Mouse (Mus musculus) midbrain, embryonic 14.5 days (tissue): ENCODE data around the gene Stk40. TPM values are rescaled to one million over a fixed set of nuclear protein-coding genes. Genes with fewer than 3 reads are reported as not detected.

Source experiments
- ATAC-seq: fragments of 200-750 bp; cut with Nextera tagmentation; 2 replicates; pipeline ENCODE4 v1.8.0; 2017; ENCODE audit warnings: moderate number of reproducible peaks, moderate library complexity; ENCODE audit not compliant: low FRiP score, low TSS enrichment
- DNase-seq: peaks from one replicate; pipeline ENCODE4 v3.0.0-alpha.2; 2015
- H3K27ac ChIP-seq: fragments of 300-500 bp; sonication (generic); replicated peaks from 2 replicates; pipeline ENCODE4 v1.5.1; 2014; ENCODE audit warnings: mild to moderate bottlenecking, low read depth, low read length, moderate library complexity
- H3K27me3 ChIP-seq: fragments of 300-500 bp; sonication (generic); 2 replicates; pipeline ENCODE4 v1.6.1; 2014; ENCODE audit warnings: low read length, control low read depth, mixed read lengths; ENCODE audit not compliant: control insufficient read depth, insufficient read depth
- H3K36me3 ChIP-seq: fragments of 300-500 bp; sonication (generic); 2 replicates; pipeline ENCODE4 v1.6.1; 2014; ENCODE audit warnings: low read length, control low read depth; ENCODE audit not compliant: control insufficient read depth, insufficient read depth
- H3K4me1 ChIP-seq: fragments of 300-500 bp; sonication (generic); 2 replicates; pipeline ENCODE4 v1.6.1; 2014; ENCODE audit warnings: mild to moderate bottlenecking, antibody characterized with exemption, low read length, control low read depth; ENCODE audit not compliant: control insufficient read depth, insufficient read depth
- H3K4me2 ChIP-seq: fragments of 300-500 bp; sonication (generic); 2 replicates; pipeline ENCODE4 v1.6.1; 2014; ENCODE audit warnings: mild to moderate bottlenecking, low read length, moderate library complexity
- H3K4me3 ChIP-seq: fragments of 300-500 bp; sonication (generic); replicated peaks from 2 replicates; pipeline ENCODE4 v1.5.1; 2014; ENCODE audit warnings: low read depth, low read length
- H3K9ac ChIP-seq: fragments of 300-500 bp; sonication (generic); replicated peaks from 2 replicates; pipeline ENCODE4 v1.6.1; 2014; ENCODE audit warnings: mild to moderate bottlenecking, low read length, moderate library complexity
- H3K9me3 ChIP-seq: fragments of 300-500 bp; sonication (generic); 2 replicates; pipeline ENCODE4 v1.6.1; 2016; ENCODE audit warnings: low read length, control low read depth, mixed read lengths; ENCODE audit not compliant: control insufficient read depth
- WGBS: fragments of 180-500 bp; shearing (Covaris S2); extraction: QIAGEN DNeasy Blood & Tissue Kit; methylation state at CpG from one replicate; pipeline ENCODE4 v1.1.7; 2014; 5-methylcytosine and 5-hydroxymethylcytosine counted together
- polyA plus RNA-seq: library from polyadenylated mRNA; unstranded; fragments of >200 nt; fragmentation: Nextera tagmentation; extraction: Ambion mirVana; gene quantifications from 2 replicates; pipeline ENCODE4 v1.2.1, GENCODE M21; 2014

The Stk40 gene
- polyA plus RNA-seq, 1 experiment from 2014 or later: 29.4 TPM

DNA sequence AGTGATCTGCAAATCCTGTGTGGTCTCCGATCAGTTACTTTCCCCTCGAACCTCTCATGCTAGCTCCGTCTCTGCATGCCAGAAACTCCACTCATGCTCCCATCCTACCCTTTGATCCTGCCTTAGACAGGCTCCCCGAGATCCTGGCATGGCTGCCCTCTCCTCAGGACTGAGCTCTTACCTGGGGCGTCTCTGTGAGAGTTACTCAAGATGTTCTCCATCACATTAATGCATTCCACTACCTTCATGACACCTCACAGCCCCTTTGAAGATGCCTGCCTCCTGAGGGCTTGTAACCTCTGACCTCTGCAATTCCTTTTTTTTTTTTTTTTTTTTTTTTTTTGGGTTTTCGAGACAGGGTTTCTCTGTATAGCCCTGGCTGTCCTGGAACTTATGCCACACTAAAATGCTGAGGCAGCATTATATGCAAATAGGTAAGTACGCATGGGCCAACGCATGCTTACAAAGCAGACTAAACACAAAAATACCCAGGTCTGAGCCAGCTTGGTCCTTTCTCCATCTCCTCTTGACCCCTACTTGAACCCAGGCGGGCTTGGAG is 43.3 kb downstream of the Stk40 start:
- H3K4me3 ChIP-seq: no peak overlapping the region
- H3K27ac ChIP-seq: no peak overlapping the region
- H3K9ac ChIP-seq: no peak overlapping the region
- H3K36me3 ChIP-seq: no peaks in the 10 kb centered on the region
- 0 out of 2 replicates have a peak, but pooled peaks cover 8% of the 10 kb centered on the region for H3K4me1 ChIP-seq
- H3K9me3 ChIP-seq: no peaks in the 10 kb centered on the region
- H3K4me2 ChIP-seq: no peak overlapping the region
- no peak for ATAC-seq
- 64% methylated on average over 9 of the region's 9 CpGs for WGBS
- DNase-seq: no peak
- peaks cover 36% of the 10 kb centered on the region for H3K27me3 ChIP-seq

DNA sequence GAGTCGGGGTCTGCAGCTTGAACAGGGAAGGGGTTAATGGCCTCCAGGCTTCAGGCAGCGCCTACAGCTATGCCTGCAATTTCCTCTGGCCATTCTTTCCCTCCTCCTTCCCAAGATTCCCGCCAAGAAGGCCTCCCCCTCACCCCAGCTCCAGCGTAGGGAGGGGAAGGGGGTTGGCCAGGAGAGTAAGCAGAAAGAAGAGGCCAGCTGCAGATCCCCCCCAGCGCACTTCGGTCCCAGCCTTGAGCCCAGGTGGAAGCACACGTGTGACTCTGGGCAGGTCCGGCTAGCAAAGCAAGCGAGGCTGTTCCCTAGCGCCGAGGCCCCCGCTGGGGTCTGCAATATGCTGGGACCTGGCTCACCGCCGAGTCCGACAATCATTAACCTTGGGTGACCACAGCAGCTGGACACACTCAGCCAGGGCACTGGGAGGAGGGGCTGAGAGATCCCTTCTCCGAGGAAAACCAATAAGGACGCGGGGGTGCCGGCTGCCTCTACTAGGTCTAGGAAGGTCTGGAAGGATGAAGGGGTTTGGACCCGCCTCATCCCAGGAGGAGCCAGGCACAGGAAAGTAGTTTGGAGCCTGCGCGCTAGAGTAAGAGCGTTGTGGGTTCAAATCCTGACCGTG is 43.9 kb downstream of the Stk40 start, which contains the start of gene Eva1b:
Eva1b (plus strand) TSS at position 212 of the 628 bp plus-strand sequence.
- WGBS: 3% methylated on average over 24 of the region's 24 CpGs

DNA sequence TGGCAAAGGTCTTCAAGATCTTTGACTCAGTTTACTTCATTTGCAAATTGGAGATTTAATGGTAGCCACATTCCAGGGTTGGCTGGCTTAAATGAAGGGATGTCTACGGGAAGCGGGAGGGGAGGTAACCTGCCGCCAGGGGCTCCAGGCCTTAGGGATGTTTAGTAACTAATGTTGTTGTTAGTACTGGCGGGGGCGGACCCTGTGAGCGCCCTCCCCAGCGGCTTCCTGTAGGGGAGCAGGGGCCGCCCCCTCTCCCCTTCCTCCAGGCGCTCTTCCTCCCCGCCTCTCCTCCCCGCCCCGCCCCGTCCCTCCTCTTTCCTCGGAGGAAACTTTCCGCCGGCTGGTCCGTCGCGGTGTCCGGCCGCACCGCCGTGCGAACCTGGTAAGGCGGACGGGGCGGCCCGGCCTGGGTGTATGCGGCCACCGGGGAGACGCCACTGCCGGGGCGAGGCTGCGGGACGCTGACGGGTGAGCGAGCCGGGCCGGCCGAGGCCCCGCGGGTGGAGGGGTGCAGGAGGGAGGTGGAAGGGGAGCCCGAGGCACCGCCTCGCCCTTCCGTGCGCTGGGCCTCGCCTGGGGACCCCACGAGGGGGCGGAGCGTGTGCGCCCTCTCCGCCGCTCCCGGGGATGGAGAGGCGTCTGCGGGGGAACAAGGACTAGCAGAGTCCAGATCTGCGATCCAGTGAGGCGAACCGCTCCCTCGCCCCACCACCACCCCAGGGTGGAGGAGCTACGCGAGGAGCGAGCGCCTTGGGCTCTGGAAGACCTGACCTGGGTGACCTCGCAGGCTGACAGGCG is 44.6 kb downstream of the Stk40 start:
- H3K36me3 ChIP-seq: no peaks in the 10 kb centered on the region
- no peak overlapping the region for H3K27ac ChIP-seq
- DNase-seq: peak; percentile 40
- H3K9ac ChIP-seq: peak overlapping the region; percentile 34
- WGBS: 2% methylated on average over 62 of the region's 67 CpGs
- peaks cover 36% of the 10 kb centered on the region for H3K27me3 ChIP-seq
- no peak for ATAC-seq
- no peaks in the 10 kb centered on the region for H3K9me3 ChIP-seq
- 0 out of 2 replicates have a peak, but pooled peaks cover 8% of the 10 kb centered on the region for H3K4me1 ChIP-seq
- H3K4me2 ChIP-seq: peak overlapping the region; percentile 60
- H3K4me3 ChIP-seq: peak overlapping the region; percentile 36

More for the DNA sequence above, 43.9 kb downstream of the Stk40 start, which contains the start of gene Eva1b:
- Histone ChIP-seq H3K4me2 (peak within 1 kb of the TSS; percentile 60), H3K36me3 (no peaks in the 10 kb centered on the region), H3K27ac (no peak within 1 kb of the TSS), H3K4me3 (peak within 1 kb of the TSS; percentile 36), H3K9me3 (no peaks in the 10 kb centered on the region), H3K9ac (peak within 1 kb of the TSS; percentile 34), H3K27me3 (peaks cover 36% of the 10 kb centered on the region), H3K4me1 (0 out of 2 replicates have a peak, but pooled peaks cover 8% of the 10 kb centered on the region)
- peak; percentile 29 for DNase-seq
- ATAC-seq: no peak

DNA sequence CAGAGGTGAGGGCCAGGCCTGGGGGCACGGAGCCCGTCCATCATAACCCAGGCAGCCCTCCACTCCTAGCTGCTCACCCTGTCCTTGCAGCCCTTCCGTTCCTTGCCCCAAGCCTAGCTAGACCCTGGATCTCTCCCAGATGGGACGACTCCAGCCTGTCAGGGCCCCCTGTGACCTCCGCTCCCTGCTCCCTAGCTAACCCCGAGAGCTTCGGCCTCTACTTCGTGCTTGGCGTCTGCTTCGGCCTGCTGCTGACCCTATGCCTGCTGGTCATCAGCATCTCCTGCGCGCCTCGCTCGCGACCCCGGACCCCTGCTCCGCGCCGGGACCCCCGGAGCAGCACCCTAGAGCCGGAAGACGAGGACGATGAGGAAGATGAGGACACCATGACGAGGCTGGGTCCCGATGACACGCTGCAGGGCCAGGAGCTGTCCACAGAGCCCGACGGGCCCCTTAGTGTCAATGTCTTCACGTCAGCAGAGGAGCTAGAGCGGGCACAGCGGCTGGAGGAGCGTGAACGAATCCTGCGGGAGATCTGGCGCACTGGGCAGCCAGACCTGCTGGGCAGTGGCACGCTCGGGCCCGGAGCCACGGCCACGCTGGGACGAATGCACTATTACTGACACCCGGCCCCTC is 45.4 kb downstream of the Stk40 start:
- H3K27ac ChIP-seq: no peak overlapping the region
- WGBS: 20% methylated on average over 42 of the region's 42 CpGs
- H3K9me3 ChIP-seq: no peaks in the 10 kb centered on the region
- peaks cover 36% of the 10 kb centered on the region for H3K27me3 ChIP-seq
- 0 out of 2 replicates have a peak, but pooled peaks cover 8% of the 10 kb centered on the region for H3K4me1 ChIP-seq
- peak overlapping the region; percentile 60 for H3K4me2 ChIP-seq
- ATAC-seq: no peak
- DNase-seq: no peak
- H3K36me3 ChIP-seq: no peaks in the 10 kb centered on the region
- H3K9ac ChIP-seq: peak overlapping the region; percentile 34; the same call in 1 of the 2 replicates
- peak overlapping the region; percentile 36 for H3K4me3 ChIP-seq

- Histone ChIP-seq H3K9me3 (no peaks in the 10 kb centered on the region), H3K4me2 (no peak overlapping the region), H3K9ac (no peak overlapping the region), H3K27ac (no peak overlapping the region), H3K4me3 (no peak overlapping the region), H3K4me1 (0 out of 2 replicates have a peak, but pooled peaks cover 8% of the 10 kb centered on the region), H3K27me3 (peaks cover 36% of the 10 kb centered on the region), H3K36me3 (no peaks in the 10 kb centered on the region)
- ATAC-seq: no peak
- 49% methylated on average over 10 of the region's 10 CpGs for WGBS
- DNase-seq: no peak
These were observed 46.0 kb downstream of the Stk40 start for GRCm38 (mm10) chr4:126149798-126150197.

DNA sequence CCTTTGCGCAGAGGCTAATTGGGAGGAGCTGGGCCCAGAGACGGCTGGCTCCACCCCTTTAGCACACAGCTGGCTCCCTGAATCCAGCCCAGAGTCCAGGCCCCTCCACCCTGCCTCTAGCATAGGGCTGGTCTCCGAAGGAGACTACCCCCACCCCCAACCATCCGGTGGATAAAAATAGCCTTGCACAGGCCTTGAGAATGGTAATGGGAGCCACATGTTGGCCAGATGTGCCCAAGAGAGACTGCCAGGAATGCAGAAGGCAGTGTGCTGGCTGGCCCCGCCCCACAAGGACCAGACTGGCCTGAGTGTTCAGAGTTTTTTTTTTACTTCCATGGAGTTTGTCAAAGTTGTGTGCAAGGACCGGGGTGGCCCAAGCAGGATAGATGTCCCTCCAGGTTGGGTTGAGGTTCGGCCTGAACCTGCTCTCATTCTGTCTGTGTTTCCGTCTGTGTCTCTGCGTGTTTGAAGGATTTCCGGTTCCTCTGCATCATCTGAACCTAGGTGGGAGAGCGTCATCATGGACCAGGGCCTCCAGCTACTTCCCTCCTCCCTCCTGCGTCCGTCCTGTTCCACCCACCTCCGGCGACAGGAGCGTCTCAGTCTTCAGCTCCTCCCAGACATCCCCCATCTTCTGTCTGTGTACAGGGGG is 46.7 kb downstream of the Stk40 start:
- ATAC-seq: no peak

GRCm38 (mm10) chr4:126150949-126151320 is 47.2 kb downstream of the Stk40 start:
- ATAC-seq: no peak
- Histone ChIP-seq H3K4me2 (no peak overlapping the region), H3K27ac (no peak overlapping the region), H3K9me3 (no peaks in the 10 kb centered on the region), H3K4me3 (no peak overlapping the region), H3K36me3 (no peaks in the 10 kb centered on the region), H3K27me3 (peaks cover 36% of the 10 kb centered on the region), H3K9ac (no peak overlapping the region), H3K4me1 (0 out of 2 replicates have a peak, but pooled peaks cover 8% of the 10 kb centered on the region)
- WGBS: 74% methylated on average over 6 of the region's 6 CpGs
- DNase-seq: no peak

More for the DNA sequence above, 46.7 kb downstream of the Stk40 start:
- Histone ChIP-seq H3K4me2 (no peak overlapping the region), H3K9ac (no peak overlapping the region), H3K9me3 (no peaks in the 10 kb centered on the region), H3K36me3 (no peaks in the 10 kb centered on the region), H3K4me3 (no peak overlapping the region), H3K27ac (no peak overlapping the region), H3K4me1 (0 out of 2 replicates have a peak, but pooled peaks cover 8% of the 10 kb centered on the region), H3K27me3 (peaks cover 36% of the 10 kb centered on the region)
- DNase-seq: peak; percentile 11
- 60% methylated on average over 16 of the region's 16 CpGs for WGBS
